Mouse (Mus musculus): ENCODE measurements around the gene Fgfr2. TPM values are rescaled to one million over a fixed set of nuclear protein-coding genes. Genes with fewer than 3 reads are reported as not detected.
"Not testable (repeated sequence)": the region's sequence is repeated elsewhere in the genome, so short reads cannot be mapped to it uniquely, and the experiment has no call there.

The Fgfr2 gene
- polyA plus RNA-seq, 1 experiment: 59.9 TPM

DNA sequence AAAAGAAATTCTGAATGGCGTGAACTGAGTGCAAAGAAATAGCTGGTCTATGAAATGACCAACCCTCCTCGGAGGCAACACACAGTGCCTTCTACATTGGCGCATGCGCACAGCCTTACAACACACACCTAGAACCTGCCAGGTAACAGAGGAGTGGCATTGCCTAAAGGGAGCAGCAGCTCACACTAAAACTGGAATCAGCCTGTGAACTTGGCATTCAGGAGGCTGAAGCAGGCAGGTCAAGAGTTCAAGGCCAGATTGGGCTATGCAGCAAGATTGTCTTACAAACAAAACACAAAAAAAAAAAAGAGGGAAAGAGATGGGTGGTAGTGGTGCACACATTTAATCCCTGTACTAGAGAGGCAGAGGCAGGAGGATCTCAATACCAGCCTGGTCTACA lies 13.7 kb downstream of the Fgfr2 start:
- Histone ChIP-seq H3K4me3 (ENCODE audit: insufficient read depth, low read length) (no peak overlapping the region), H3K4me1 (ENCODE audit: control insufficient read depth, insufficient read depth, low read length) (peaks cover 18% of the 10 kb centered on the region), H3K27ac (ENCODE audit: insufficient read depth, low read length) (no peak overlapping the region)
- no peak for TF ChIP-seq POLR2A (IDR thresholded peaks at IDR 0.05; ENCODE audit: low read depth, low read length)
- TF ChIP-seq CTCF (IDR thresholded peaks at IDR 0.05; ENCODE audit: borderline replicate concordance, insufficient read depth, low read length): no peak

DNA sequence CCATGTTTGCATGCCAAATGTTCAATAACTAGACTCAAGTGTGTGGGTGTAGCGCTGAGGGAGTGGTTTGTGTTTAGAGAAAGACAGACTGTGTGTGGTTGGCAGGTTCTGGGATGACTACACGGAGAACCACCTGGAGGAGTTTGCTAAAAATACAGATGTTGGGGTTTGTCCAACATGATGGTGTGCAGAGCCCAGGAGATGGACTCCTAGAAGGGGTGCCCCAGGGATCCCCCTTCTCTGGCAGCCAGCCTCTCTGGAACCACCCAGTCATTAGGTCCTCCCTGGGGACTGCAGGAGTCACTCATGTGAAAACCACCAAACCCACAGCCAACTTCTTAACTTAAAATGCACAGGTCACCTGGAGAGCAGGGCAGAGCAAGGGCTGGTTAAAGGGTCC lies 14.5 kb downstream of the Fgfr2 start:
- peaks cover 18% of the 10 kb centered on the region for H3K4me1 ChIP-seq (ENCODE audit: control insufficient read depth, insufficient read depth, low read length)
- H3K4me3 ChIP-seq (ENCODE audit: insufficient read depth, low read length): no peak overlapping the region
- no peak overlapping the region for H3K27ac ChIP-seq (ENCODE audit: insufficient read depth, low read length)
- TF ChIP-seq CTCF (IDR thresholded peaks at IDR 0.05; ENCODE audit: borderline replicate concordance, insufficient read depth, low read length): no peak
- no peak for TF ChIP-seq POLR2A (IDR thresholded peaks at IDR 0.05; ENCODE audit: low read depth, low read length)

DNA sequence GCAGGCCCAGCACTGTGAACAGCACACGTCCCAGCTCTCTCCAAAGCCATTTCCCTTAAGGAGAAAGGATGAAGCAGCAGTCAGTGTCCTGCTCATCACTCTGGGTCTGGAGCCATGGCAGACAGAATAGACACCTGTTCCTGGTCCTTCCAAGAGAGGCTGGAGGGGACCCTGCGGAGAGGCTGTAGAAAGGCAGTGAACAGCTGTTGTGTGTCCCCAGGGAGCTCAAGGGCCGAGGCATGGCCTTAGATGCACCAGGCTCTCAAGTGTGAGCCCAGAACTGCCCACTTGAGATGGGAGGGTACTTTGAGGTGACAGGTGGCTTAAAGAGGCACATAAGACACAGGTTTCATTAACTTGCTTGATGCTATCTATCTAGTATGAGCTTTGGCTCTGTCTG lies 20.6 kb downstream of the Fgfr2 start:
- H3K4me3 ChIP-seq (ENCODE audit: insufficient read depth, low read length): no peak overlapping the region
- H3K4me1 ChIP-seq (ENCODE audit: control insufficient read depth, insufficient read depth, low read length): no peaks in the 10 kb centered on the region
- H3K27ac ChIP-seq (ENCODE audit: insufficient read depth, low read length): no peak overlapping the region
- no peak for TF ChIP-seq POLR2A (IDR thresholded peaks at IDR 0.05; ENCODE audit: low read depth, low read length)
- TF ChIP-seq CTCF (IDR thresholded peaks at IDR 0.05; ENCODE audit: borderline replicate concordance, insufficient read depth, low read length): no peak

DNA sequence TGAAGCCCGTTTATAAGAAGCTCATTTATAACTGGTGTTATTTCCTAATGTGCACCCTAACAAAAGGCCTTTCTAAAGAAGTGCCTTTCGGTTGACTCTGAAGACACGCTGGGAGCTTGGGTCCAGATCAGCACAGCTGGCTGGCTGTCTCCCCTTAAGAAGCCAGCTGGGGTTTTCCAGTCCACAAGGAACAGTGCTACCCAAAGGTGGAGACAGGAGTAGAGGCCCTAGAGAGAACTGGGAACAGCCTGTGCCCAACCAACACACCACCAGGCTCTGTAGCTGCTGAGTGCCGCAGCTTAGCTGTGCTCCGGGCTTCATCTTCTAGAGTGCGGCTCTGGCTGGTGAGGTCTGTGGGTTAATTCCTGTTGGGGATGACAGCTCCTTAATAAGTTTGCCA lies 22.1 kb downstream of the Fgfr2 start:
- H3K4me3 ChIP-seq (ENCODE audit: insufficient read depth, low read length): no peak overlapping the region
- TF ChIP-seq CTCF (IDR thresholded peaks at IDR 0.05; ENCODE audit: borderline replicate concordance, insufficient read depth, low read length) (no peak), POLR2A (IDR thresholded peaks at IDR 0.05; ENCODE audit: low read depth, low read length) (no peak)

DNA sequence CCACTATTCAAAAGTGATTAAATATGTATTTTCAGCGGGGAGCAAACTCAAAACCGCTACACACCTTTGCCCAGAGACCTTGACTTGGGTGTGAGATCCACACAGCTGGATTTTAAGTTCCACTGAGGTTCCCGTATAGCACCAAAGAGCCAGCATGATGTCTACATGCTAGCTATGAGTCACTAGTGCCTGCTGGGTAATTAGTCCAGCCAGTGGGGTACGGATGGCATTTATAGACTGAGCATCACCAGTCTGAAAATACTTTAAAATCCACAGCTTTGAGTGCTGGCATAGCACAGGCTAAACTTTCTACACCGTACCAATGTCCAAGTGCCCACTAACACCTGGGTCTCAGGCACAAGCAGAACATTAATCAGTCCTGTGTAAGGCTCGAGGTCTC lies 23.0 kb downstream of the Fgfr2 start:
- TF ChIP-seq POLR2A (IDR thresholded peaks at IDR 0.05; ENCODE audit: low read depth, low read length): no peak
- no peak for TF ChIP-seq CTCF (IDR thresholded peaks at IDR 0.05; ENCODE audit: borderline replicate concordance, insufficient read depth, low read length)
- H3K4me1 ChIP-seq (ENCODE audit: control insufficient read depth, insufficient read depth, low read length): peaks cover 2% of the 10 kb centered on the region
- H3K27ac ChIP-seq (ENCODE audit: insufficient read depth, low read length): no peak overlapping the region
- no peak overlapping the region for H3K4me3 ChIP-seq (ENCODE audit: insufficient read depth, low read length)

More for the DNA sequence above, 22.1 kb downstream of the Fgfr2 start:
- no peak overlapping the region for H3K27ac ChIP-seq (ENCODE audit: insufficient read depth, low read length)
- H3K4me1 ChIP-seq (ENCODE audit: control insufficient read depth, insufficient read depth, low read length): no peaks in the 10 kb centered on the region

DNA sequence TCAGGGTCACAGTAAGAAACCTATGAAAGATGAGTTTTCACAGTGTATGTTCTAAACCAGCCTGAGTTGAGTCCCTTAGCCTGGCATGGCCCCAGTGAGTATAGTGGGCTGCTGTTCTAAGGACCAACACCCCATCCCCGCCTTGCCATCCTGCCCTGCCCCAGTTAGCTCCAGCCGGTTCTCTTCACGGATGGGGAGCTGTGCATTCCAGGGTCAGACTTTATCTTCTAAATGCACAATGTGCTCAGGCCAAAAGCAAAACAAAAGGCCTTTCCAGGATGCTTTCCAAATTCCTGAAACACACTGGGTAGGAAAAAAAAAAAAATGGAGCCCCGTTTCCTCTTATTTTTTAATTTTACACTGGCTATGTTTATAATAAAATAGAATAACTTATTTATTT lies 23.9 kb downstream of the Fgfr2 start:
- H3K4me1 ChIP-seq (ENCODE audit: control insufficient read depth, insufficient read depth, low read length): peaks cover 3% of the 10 kb centered on the region
- no peak overlapping the region for H3K4me3 ChIP-seq (ENCODE audit: insufficient read depth, low read length)
- H3K27ac ChIP-seq (ENCODE audit: insufficient read depth, low read length): no peak overlapping the region
- TF ChIP-seq POLR2A (IDR thresholded peaks at IDR 0.05; ENCODE audit: low read depth, low read length) (no peak), CTCF (IDR thresholded peaks at IDR 0.05; ENCODE audit: borderline replicate concordance, insufficient read depth, low read length) (no peak)

DNA sequence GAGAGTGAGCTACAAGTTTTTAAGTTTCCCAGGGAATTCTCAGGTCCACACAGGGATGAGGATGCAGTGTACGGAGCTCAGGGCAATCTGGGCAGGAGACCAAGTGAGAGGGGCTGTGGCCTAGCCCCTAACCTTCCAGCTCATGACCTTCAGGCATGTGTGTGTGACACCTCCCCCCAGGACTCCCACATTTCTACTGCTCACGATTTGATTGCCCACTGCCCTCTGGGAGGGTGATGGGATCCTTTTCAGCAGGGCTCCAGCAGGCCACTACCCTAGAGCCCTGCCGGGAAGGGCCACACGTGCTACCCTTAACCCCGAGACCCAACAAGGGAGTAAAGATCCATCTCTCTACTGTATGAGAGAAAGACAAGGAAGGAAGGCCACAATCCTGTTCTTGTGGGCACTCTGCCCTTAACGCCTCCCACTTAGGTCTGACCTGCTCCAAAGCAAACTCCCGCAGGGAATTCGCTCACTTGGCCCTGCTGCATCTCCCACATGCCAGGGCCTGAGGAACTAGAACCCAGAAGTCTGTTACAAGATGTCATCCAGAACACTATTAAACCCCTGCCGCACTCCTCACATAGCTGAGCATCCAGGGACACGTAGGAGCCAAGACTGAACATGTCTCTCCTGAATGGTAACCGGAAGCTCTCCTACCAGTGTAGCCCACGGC lies 24.9 kb downstream of the Fgfr2 start:
- Histone ChIP-seq H3K27ac (ENCODE audit: insufficient read depth, low read length) (no peak overlapping the region), H3K4me3 (ENCODE audit: insufficient read depth, low read length) (no peak overlapping the region), H3K4me1 (ENCODE audit: control insufficient read depth, insufficient read depth, low read length) (peaks cover 3% of the 10 kb centered on the region)
- no peak for TF ChIP-seq CTCF (IDR thresholded peaks at IDR 0.05; ENCODE audit: borderline replicate concordance, insufficient read depth, low read length)
- no peak for TF ChIP-seq POLR2A (IDR thresholded peaks at IDR 0.05; ENCODE audit: low read depth, low read length)

DNA sequence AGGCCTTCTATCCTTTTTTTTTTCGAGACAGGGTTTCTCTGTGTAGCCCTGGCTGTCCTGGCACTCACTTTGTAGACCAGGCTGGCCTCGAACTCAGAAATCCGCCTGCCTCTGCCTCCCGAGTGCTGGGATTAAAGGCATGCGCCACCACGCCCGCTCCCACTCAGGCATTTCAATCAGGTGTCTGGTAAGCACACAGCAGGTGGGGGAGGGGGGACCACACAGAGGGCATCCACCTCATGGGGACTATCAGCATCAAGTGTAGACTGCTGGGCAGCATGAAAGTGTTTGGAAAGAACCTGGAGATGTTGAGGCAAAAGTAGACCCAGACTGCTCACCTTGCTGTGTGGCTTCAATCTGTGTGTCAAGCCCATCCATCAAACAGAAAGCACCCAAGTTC lies 27.5 kb downstream of the Fgfr2 start:
- H3K4me1 ChIP-seq (ENCODE audit: control insufficient read depth, insufficient read depth, low read length); H3K27ac ChIP-seq (ENCODE audit: insufficient read depth, low read length): not testable (repeated sequence)

DNA sequence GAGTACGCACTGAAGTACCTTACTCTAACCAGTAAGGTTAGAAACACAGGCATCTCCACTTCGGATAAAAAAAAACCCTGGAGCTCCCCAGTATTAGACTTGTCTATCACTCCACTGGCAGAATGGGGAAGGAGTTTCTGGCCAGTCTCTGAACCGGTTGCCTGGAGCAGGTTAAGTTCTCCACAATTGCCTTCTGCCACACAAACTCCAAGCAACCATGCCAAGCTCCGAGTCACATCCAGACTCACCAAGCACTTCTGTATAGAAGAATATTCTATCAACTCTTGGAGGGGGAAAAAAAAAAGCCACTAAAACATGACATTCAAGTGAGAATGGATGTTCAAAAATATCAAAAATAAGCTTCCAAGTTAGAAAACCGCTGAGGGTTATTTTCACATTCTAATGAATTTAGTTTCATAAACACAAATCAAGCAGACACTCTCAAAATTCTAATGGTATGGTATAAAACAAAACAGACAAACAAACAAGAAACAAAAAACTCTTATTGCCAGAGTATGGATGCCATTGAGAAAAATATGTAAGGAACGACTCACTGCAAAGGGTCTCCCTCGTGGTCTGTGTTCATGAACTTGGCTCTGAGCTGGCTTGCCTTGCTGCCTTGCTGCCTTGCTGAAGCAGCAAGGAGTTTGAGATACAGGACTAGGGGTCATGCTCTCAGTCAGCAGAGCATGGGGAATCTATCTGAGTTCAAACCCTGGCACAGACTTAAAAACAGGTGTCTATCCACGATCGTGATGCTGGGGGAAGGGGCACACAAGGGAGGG lies 28.2 kb downstream of the Fgfr2 start:
- TF ChIP-seq CTCF (IDR thresholded peaks at IDR 0.05; ENCODE audit: borderline replicate concordance, insufficient read depth, low read length) (no peak), POLR2A (IDR thresholded peaks at IDR 0.05; ENCODE audit: low read depth, low read length) (no peak)
- Histone ChIP-seq H3K27ac (ENCODE audit: insufficient read depth, low read length) (0 out of 2 replicates have a peak overlapping the region, but pooled peaks have one; percentile 13), H3K4me3 (ENCODE audit: insufficient read depth, low read length) (no peak overlapping the region), H3K4me1 (ENCODE audit: control insufficient read depth, insufficient read depth, low read length) (peaks cover 12% of the 10 kb centered on the region)

More for the DNA sequence above, 27.5 kb downstream of the Fgfr2 start:
- H3K4me3 ChIP-seq (ENCODE audit: insufficient read depth, low read length): not testable (repeated sequence)

DNA sequence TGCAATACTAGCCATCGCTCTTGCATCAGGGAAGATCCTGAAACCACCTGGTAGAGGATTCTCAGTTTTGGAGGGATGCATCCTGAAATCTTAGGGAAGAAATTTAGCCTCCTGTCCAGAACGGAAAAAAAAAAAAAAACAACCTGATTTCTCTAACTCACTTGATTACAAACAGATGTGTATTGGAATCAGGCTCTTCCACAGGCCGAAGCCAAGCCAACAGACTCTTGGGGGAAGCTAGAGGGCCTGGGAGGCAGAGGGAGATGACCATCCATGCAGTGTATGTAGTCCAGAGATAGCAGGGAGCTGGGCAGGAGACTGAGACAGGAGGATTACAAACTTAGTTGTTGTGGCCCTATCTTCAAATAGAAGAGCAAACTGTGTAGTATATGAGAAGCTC lies 29.0 kb downstream of the Fgfr2 start:
- H3K4me1 ChIP-seq (ENCODE audit: control insufficient read depth, insufficient read depth, low read length): peaks cover 12% of the 10 kb centered on the region
- TF ChIP-seq CTCF (IDR thresholded peaks at IDR 0.05; ENCODE audit: borderline replicate concordance, insufficient read depth, low read length) (no peak), POLR2A (IDR thresholded peaks at IDR 0.05; ENCODE audit: low read depth, low read length) (no peak)
- H3K27ac ChIP-seq (ENCODE audit: insufficient read depth, low read length): peak overlapping the region; percentile 13
- H3K4me3 ChIP-seq (ENCODE audit: insufficient read depth, low read length): no peak overlapping the region
